Mouse (Mus musculus) limb, embryonic 15.5 days (tissue): ENCODE data around the gene Ddah2. TPM values are rescaled to one million over a fixed set of nuclear protein-coding genes. Genes with fewer than 3 reads are reported as not detected.

Experiments
- ATAC-seq: fragments of 200-750 bp; cut with Nextera tagmentation; 2 replicates; pipeline ENCODE4 v1.8.0; 2017; ENCODE audit warnings: low read depth, moderate TSS enrichment; ENCODE audit not compliant: insufficient number of reproducible peaks, low FRiP score, low TSS enrichment
- H3K27ac ChIP-seq: fragments of 300-500 bp; sonication (generic); 2 replicates; pipeline ENCODE4 v1.5.1; 2015; ENCODE audit warnings: moderate library complexity, mild to moderate bottlenecking, inconsistent platforms
- H3K27me3 ChIP-seq: fragments of 300-500 bp; sonication (generic); 2 replicates; pipeline ENCODE4 v1.6.1; 2015; ENCODE audit warnings: inconsistent platforms
- H3K36me3 ChIP-seq: fragments of 300-500 bp; sonication (generic); 2 replicates; pipeline ENCODE4 v1.6.1; 2015; ENCODE audit warnings: inconsistent platforms
- H3K4me1 ChIP-seq: fragments of 300-500 bp; sonication (generic); 2 replicates; pipeline ENCODE4 v1.6.1; 2015; ENCODE audit warnings: inconsistent platforms
- H3K4me2 ChIP-seq: fragments of 300-500 bp; sonication (generic); 2 replicates; pipeline ENCODE4 v1.6.1; 2015; ENCODE audit warnings: mild to moderate bottlenecking, inconsistent platforms
- H3K4me3 ChIP-seq: fragments of 300-500 bp; sonication (generic); 2 replicates; pipeline ENCODE4 v1.5.1; 2015; ENCODE audit warnings: mild to moderate bottlenecking, inconsistent platforms
- H3K9ac ChIP-seq: fragments of 300-500 bp; sonication (generic); 2 replicates; pipeline ENCODE4 v1.6.1; 2015; ENCODE audit warnings: inconsistent platforms
- H3K9me3 ChIP-seq: fragments of 300-500 bp; sonication (generic); 2 replicates; pipeline ENCODE4 v1.6.1; 2016; ENCODE audit warnings: inconsistent platforms
- WGBS: fragments of 180-500 bp; shearing (Covaris S2); methylation state at CpG from one replicate; pipeline ENCODE4 v1.1.7; 2015; 5-methylcytosine and 5-hydroxymethylcytosine counted together
- polyA plus RNA-seq: library from polyadenylated mRNA; unstranded; fragments of >200 nt; fragmentation: Nextera tagmentation; extraction: Ambion mirVana; gene quantifications from 2 replicates; pipeline ENCODE4 v1.2.1, GENCODE M21; 2015

The Ddah2 gene
- polyA plus RNA-seq, 1 experiment from 2014 or later, result 321 TPM

GRCm38 (mm10) chr17:35103221-35103690 lies 44.4 kb downstream of the Ddah2 start:
- no peak overlapping the region for H3K27ac ChIP-seq
- peaks cover 61% of the 10 kb centered on the region for H3K36me3 ChIP-seq
- H3K9ac ChIP-seq, result no peak overlapping the region
- no peak overlapping the region for H3K4me2 ChIP-seq
- WGBS, result 75% methylated on average over 6 of the region's 6 CpGs
- H3K9me3 ChIP-seq, result no peaks in the 10 kb centered on the region
- H3K4me1 ChIP-seq, result peaks cover 7% of the 10 kb centered on the region; the same call in 1 of the 2 replicates
- H3K4me3 ChIP-seq, result no peak overlapping the region
- ATAC-seq, result no peak
- no peaks in the 10 kb centered on the region for H3K27me3 ChIP-seq

GRCm38 (mm10) chr17:35104079-35104478 lies 45.2 kb downstream of the Ddah2 start:
- H3K9me3 ChIP-seq, result no peaks in the 10 kb centered on the region
- H3K9ac ChIP-seq, result no peak overlapping the region
- no peak overlapping the region for H3K27ac ChIP-seq
- H3K4me1 ChIP-seq, result peaks cover 7% of the 10 kb centered on the region; the same call in 1 of the 2 replicates
- H3K27me3 ChIP-seq, result no peaks in the 10 kb centered on the region
- ATAC-seq, result no peak
- H3K4me2 ChIP-seq, result no peak overlapping the region
- 87% methylated on average over 7 of the region's 7 CpGs for WGBS
- no peak overlapping the region for H3K4me3 ChIP-seq
- H3K36me3 ChIP-seq, result peaks cover 53% of the 10 kb centered on the region

GRCm38 (mm10) chr17:35104754-35105153 lies 45.9 kb downstream of the Ddah2 start:
- H3K36me3 ChIP-seq, result peaks cover 46% of the 10 kb centered on the region
- no peaks in the 10 kb centered on the region for H3K27me3 ChIP-seq
- H3K9me3 ChIP-seq, result no peaks in the 10 kb centered on the region
- ATAC-seq, result no peak
- no peak overlapping the region for H3K4me2 ChIP-seq
- no peak overlapping the region for H3K9ac ChIP-seq
- H3K27ac ChIP-seq, result no peak overlapping the region
- H3K4me1 ChIP-seq, result peaks cover 7% of the 10 kb centered on the region; the same call in 1 of the 2 replicates
- WGBS, result 87% methylated on average over 6 of the region's 6 CpGs
- H3K4me3 ChIP-seq, result no peak overlapping the region

- no peak overlapping the region for H3K9ac ChIP-seq
Measured at GRCm38 (mm10) chr17:35105740-35106389, 47.0 kb downstream of the Ddah2 start.

GRCm38 (mm10) chr17:35106522-35106921 lies 47.7 kb downstream of the Ddah2 start:
- H3K4me3 ChIP-seq, result no peak overlapping the region
- 60% methylated on average over 3 of the region's 3 CpGs for WGBS
- no peak overlapping the region for H3K4me2 ChIP-seq
- H3K4me1 ChIP-seq, result peaks cover 7% of the 10 kb centered on the region; the same call in 1 of the 2 replicates
- no peaks in the 10 kb centered on the region for H3K27me3 ChIP-seq
- H3K9me3 ChIP-seq, result no peaks in the 10 kb centered on the region
- H3K27ac ChIP-seq, result no peak overlapping the region
- no peak overlapping the region for H3K9ac ChIP-seq
- no peak for ATAC-seq
- H3K36me3 ChIP-seq, result peaks cover 28% of the 10 kb centered on the region

More at GRCm38 (mm10) chr17:35105740-35106389, 47.0 kb downstream of the Ddah2 start:
- Histone ChIP-seq H3K36me3 (peaks cover 35% of the 10 kb centered on the region), H3K4me1 (peaks cover 7% of the 10 kb centered on the region; the same call in 1 of the 2 replicates), H3K9me3 (no peaks in the 10 kb centered on the region), H3K4me2 (no peak overlapping the region), H3K4me3 (no peak overlapping the region), H3K27ac (no peak overlapping the region; the same call in 1 of the 2 replicates), H3K27me3 (no peaks in the 10 kb centered on the region)
- no peak for ATAC-seq
- WGBS, result 22% methylated on average over 13 of the region's 13 CpGs

GRCm38 (mm10) chr17:35108097-35108496 lies 49.3 kb downstream of the Ddah2 start, which contains the start of gene Ly6g5c:
Gene Ly6g5c (plus strand): TSS chr17:35108279.
- H3K4me2 ChIP-seq, result no peak within 1 kb of the TSS
- H3K36me3 ChIP-seq, result peaks cover 13% of the 10 kb centered on the region
- no peak within 1 kb of the TSS for H3K9ac ChIP-seq
- peaks cover 7% of the 10 kb centered on the region; the same call in 1 of the 2 replicates for H3K4me1 ChIP-seq
- 81% methylated on average over 6 of the region's 6 CpGs for WGBS
- no peaks in the 10 kb centered on the region for H3K9me3 ChIP-seq
- no peak within 1 kb of the TSS for H3K27ac ChIP-seq
- ATAC-seq, result no peak
- H3K27me3 ChIP-seq, result no peaks in the 10 kb centered on the region
- H3K4me3 ChIP-seq, result no peak within 1 kb of the TSS

Other genes with a start within 250 kb of the Ddah2 start
- gene Stk19, start 222.1 kb upstream of the Ddah2 start, polyA plus RNA-seq, result 26.1 and 29.3 TPM in 2 replicates
- 62.1 and 65.8 TPM in 2 replicates for gene Dxo, start 222.0 kb upstream of the Ddah2 start, polyA plus RNA-seq
- 47.2 and 47.4 TPM in 2 replicates for gene Skiv2l, start 208.8 kb upstream of the Ddah2 start, polyA plus RNA-seq
- gene Nelfe, start 208.6 kb upstream of the Ddah2 start, polyA plus RNA-seq, result 90.1 and 96.4 TPM in 2 replicates
- gene Cfb, start 196.5 kb upstream of the Ddah2 start, polyA plus RNA-seq, result 2.8 and 3.6 TPM in 2 replicates
- gene Zbtb12, start 179.6 kb upstream of the Ddah2 start, polyA plus RNA-seq, result 1.7 and 2.8 TPM in 2 replicates
- gene Gm20547, start 177.0 kb upstream of the Ddah2 start, polyA plus RNA-seq, result not detected in 2 replicates
- 4.6 and 5.2 TPM in 2 replicates for gene C2, start 160.8 kb upstream of the Ddah2 start, polyA plus RNA-seq
- gene Ehmt2, start 160.6 kb upstream of the Ddah2 start, polyA plus RNA-seq, result 64.6 and 78.1 TPM in 2 replicates
- 0.17 TPM in 1 of 2 replicates, not detected in the other for gene Slc44a4, start 144.6 kb upstream of the Ddah2 start, polyA plus RNA-seq
- gene Neu1, start 127.8 kb upstream of the Ddah2 start, polyA plus RNA-seq, result 20.1 and 20.5 TPM in 2 replicates
- 3.3 and 3.6 TPM in 2 replicates for gene Hspa1b, start 99.8 kb upstream of the Ddah2 start, polyA plus RNA-seq
- gene Gm20481, start 89.1 kb upstream of the Ddah2 start, polyA plus RNA-seq, result not detected in 2 replicates
- 31.7 and 32.0 TPM in 2 replicates for gene Hspa1a, start 86.9 kb upstream of the Ddah2 start, polyA plus RNA-seq
- gene Hspa1l, start 86.3 kb upstream of the Ddah2 start, polyA plus RNA-seq, result 0.46 and 0.65 TPM in 2 replicates
- gene Lsm2, start 77.2 kb upstream of the Ddah2 start, polyA plus RNA-seq, result 143 and 159 TPM in 2 replicates
- 94.4 and 95.1 TPM in 2 replicates for gene Vars, start 58.0 kb upstream of the Ddah2 start, polyA plus RNA-seq
- 0.18 and 0.20 TPM in 2 replicates for gene Vwa7, start 42.5 kb upstream of the Ddah2 start, polyA plus RNA-seq
- 8.9 and 9.4 TPM in 2 replicates for gene Sapcd1, start 31.0 kb upstream of the Ddah2 start, polyA plus RNA-seq
- 3.0 and 3.5 TPM in 2 replicates for gene Msh5, start 12.3 kb upstream of the Ddah2 start, polyA plus RNA-seq
- 351 and 363 TPM in 2 replicates for gene Clic1, start 9.1 kb upstream of the Ddah2 start, polyA plus RNA-seq
- gene Ly6g6c, start 6.4 kb downstream of the Ddah2 start, polyA plus RNA-seq, result 181 and 203 TPM in 2 replicates
- gene Mpig6b, start 7.1 kb downstream of the Ddah2 start, polyA plus RNA-seq, result 1.0 and 1.4 TPM in 2 replicates
- 50.6 and 53.7 TPM in 2 replicates for gene Ly6g6e, start 17.9 kb downstream of the Ddah2 start, polyA plus RNA-seq
- 1.1 and 2.4 TPM in 2 replicates for gene Ly6g6d, start 19.0 kb downstream of the Ddah2 start, polyA plus RNA-seq
- gene Ly6g6f, start 26.6 kb downstream of the Ddah2 start, polyA plus RNA-seq, result 0.13 and 0.20 TPM in 2 replicates
- gene Abhd16a, start 30.2 kb downstream of the Ddah2 start, polyA plus RNA-seq, result 101 and 112 TPM in 2 replicates
- gene Ly6g5c, start 49.2 kb downstream of the Ddah2 start, polyA plus RNA-seq, result not detected in 2 replicates
- 0.78 and 0.99 TPM in 2 replicates for gene Ly6g5b, start 56.4 kb downstream of the Ddah2 start, polyA plus RNA-seq
- 16.8 and 17.4 TPM in 2 replicates for gene Gpank1, start 62.4 kb downstream of the Ddah2 start, polyA plus RNA-seq
- 293 and 297 TPM in 2 replicates for gene Csnk2b, start 63.0 kb downstream of the Ddah2 start, polyA plus RNA-seq
- 10.5 and 11.2 TPM in 2 replicates for gene D17H6S53E, start 67.3 kb downstream of the Ddah2 start, polyA plus RNA-seq
- 0.52 and 2.0 TPM in 2 replicates for gene Apom, start 73.0 kb downstream of the Ddah2 start, polyA plus RNA-seq
- 49.6 and 51.8 TPM in 2 replicates for gene Bag6, start 76.1 kb downstream of the Ddah2 start, polyA plus RNA-seq
- gene Prrc2a, start 105.9 kb downstream of the Ddah2 start, polyA plus RNA-seq, result 142 and 147 TPM in 2 replicates
- 14.6 and 18.6 TPM in 2 replicates for gene Aif1, start 117.0 kb downstream of the Ddah2 start, polyA plus RNA-seq
- gene Lst1, start 129.4 kb downstream of the Ddah2 start, polyA plus RNA-seq, result 25.8 and 27.5 TPM in 2 replicates
- gene Ltb, start 135.4 kb downstream of the Ddah2 start, polyA plus RNA-seq, result 1.0 and 1.2 TPM in 2 replicates
- gene Tnf, start 143.0 kb downstream of the Ddah2 start, polyA plus RNA-seq, result 0.64 and 0.82 TPM in 2 replicates
- gene Lta, start 146.3 kb downstream of the Ddah2 start, polyA plus RNA-seq, result 0.37 TPM in 1 of 2 replicates, not detected in the other
- 0.41 and 0.77 TPM in 2 replicates for gene Gm16181, start 161.8 kb downstream of the Ddah2 start, polyA plus RNA-seq
- gene Atp6v1g2, start 174.6 kb downstream of the Ddah2 start, polyA plus RNA-seq, result 3.7 and 3.8 TPM in 2 replicates
- 11.2 and 11.8 TPM in 2 replicates for gene Nfkbil1, start 176.8 kb downstream of the Ddah2 start, polyA plus RNA-seq
- 401 and 418 TPM in 2 replicates for gene Ddx39b, start 182.7 kb downstream of the Ddah2 start, polyA plus RNA-seq
- gene H2-D1, start 203.7 kb downstream of the Ddah2 start, polyA plus RNA-seq, result 84.7 and 93.0 TPM in 2 replicates